Mouse (Mus musculus) embryo, embryonic 9.5 days (tissue): ENCODE measurements around the gene Cpm.
"Not testable (repeated sequence)": the region's sequence is repeated elsewhere in the genome, so short reads cannot be mapped to it uniquely, and the experiment has no call there.

ENCODE experiments used
- DNase-seq: peaks from one replicate; pipeline ENCODE4 v3.0.0-alpha.2; 2017; ENCODE audit errors: extremely low spot score

Gene Cpm

DNA sequence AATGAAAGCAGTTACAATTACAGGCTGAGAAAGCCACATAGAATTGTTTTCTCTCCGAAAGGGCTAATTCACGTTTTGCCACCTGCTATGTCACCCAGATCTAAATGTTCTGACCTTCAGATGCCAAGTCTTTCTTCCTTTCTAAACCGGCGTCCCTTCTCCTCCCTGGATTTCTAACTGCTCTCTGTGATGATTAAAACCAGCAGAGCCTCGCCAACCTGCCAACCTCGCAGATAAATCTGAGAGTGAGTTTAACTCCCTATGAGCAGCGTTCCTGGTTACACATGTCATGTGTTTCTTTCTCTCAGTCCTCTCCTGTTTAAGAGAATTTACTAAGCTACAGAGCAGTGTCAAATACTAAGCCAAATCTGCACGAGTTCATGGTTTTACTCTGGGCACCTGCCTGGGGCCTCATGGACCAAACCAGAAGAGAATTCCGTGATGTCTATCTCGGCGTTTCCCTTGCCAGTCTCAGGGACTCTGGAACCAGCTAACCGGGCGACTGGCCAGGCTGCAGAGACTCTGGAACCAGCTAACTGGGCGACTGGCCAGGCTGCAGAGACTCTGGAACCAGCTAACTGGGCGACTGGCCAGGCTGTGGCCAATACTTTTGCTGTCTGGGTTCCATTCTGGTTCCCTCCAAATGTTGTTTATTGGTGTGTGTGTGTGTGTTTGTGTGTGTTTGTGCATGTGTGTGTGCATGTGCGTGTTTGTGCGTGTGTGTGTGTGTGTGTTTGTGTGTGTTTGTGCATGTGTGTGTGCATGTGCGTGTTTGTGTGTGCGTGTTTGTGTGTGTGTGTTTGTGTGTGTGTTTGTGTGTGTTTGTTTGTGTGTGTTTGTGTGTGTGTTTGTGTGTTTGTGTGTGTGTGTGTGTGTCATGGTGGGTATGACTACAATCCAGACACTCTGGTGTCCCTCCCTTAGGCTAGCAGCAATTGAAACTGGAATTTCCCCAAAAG, 89.1 kb downstream of the Cpm start:
- no peak for DNase-seq

DNA sequence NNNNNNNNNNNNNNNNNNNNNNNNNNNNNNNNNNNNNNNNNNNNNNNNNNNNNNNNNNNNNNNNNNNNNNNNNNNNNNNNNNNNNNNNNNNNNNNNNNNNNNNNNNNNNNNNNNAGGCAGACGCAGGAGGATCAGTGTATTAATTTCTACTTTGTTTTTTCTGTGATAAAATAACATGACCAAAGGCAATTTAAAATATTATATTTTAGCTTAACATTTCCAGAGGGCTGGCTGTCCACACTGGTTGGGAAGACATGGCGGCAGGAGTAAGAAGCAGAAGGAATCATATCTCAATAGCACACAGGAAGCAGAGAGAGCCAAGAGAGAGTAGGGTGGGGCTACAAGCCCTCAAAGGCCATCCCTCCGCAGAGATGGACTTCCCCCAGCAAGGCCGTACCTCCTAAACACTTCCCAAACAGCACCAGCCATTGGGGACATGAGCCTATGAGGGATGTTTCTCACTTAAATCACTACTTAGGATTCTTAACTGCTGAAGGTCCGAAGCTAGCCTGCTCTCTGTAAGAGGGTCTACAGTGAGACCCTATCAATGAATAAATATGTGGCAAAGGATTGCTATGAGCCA, 94.9 kb downstream of the Cpm start:
- no peak for DNase-seq

DNA sequence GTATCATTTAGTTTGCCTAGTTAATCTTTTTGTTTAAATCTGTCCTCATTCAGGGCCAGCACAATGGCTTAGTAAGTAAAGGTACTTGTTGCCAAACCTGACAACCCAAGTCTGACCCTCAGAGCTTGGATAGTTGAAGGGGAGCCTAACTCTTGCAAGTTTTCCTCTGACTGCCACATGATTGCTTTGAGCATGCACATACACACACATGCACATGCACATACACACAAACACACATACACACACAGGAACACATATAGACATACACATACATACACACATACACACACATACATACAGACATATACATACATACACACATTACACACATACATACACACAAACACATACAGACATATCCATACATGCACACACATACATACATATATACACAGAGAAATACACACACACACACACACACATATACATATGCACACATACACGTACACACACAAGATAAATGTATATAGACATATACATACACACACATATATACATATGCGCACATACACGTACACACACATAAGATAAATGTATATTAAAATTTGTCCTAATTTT, 95.6 kb downstream of the Cpm start:
- no peak for DNase-seq

DNA sequence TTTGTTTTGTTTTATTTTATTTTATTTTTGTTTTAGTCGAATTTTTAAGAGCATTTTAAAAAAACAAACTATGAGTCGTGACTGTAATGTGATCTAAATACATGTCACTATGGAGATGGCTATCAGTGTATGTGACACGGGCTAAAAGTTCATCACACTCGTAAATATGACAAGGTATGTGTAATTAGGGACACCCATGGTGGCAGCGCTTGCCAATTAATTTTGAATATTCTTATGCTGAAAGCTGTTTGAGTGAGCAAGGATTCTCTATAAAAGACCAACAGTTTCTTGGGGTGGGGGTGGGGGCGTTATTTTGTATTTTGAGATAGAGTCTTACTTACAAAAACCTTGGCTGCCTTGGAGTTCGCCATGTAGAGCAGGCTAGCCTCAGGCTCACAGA, 96.4 kb downstream of the Cpm start:
- no peak for DNase-seq

DNA sequence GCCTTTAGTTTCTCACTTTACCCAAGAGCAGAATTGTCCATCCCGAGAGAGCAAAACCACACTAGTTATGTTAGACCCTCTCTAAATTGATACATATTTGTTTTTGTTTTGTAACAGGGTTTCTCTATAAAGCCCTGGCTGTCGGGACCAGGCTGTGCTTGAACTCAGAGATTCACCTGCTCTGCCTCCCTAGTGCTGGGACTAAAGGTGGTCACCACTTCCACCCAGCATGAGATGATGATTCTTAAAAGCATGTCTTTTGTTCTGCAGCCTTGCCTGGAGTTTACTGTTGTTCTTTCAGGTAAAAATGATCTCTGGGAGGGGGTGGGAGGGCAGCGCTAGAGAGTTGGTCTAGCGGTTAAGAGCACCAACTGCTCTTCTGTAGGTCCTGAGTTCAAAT, 97.0 kb downstream of the Cpm start:
- DNase-seq = no peak

DNA sequence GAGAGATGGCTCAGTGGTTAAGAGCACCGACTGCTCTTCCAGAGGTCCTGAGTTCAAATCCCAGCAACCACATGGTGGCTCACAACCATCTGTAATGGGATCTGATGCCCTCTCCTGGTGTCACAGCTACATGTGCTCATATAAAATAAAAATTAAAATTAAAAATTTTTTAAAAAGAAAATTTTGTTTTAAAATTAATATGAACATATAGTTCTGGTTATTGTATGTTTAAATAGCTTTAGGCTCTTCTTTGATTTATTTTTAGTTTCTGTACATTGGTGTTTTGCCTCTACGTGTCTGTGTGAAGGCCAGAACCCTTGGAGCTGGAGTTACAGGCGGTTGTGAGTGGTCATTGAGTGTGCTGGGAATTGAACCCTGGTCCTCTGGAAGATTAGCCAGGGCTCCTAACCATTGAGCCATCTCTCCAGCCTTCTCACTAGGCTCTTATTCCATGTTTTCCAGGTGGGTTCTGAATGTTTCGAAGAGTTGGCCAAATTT, 97.6 kb downstream of the Cpm start:
- no peak for DNase-seq

DNA sequence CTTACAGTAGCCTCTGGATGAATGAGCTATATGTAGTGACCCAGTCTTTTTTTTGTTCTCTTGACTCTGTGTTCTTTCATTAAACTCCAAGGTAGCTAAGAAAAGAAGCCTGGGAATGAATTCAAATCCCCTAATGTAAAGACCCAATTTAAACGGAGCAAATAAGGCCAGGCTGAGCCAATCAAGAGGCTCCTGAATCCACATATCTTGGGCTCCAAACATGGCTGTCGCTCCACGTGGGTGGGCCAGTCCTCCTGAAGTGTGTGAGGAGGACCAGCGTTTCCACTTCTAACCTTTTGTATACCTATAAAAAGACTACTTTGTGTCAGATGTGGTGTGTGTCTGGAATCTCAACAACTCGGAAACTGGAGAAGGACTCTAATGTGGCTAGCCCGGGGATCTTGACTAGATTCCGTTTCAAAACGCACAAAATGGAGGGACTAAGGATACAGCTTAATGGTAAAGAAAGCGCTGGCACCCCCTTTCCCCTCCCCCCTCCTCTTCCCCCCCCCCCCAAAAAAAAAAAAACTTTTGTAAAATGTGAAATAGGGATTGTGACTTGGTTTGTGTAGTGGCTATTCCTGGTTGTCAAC, 98.3 kb downstream of the Cpm start:
- no peak for DNase-seq

DNA sequence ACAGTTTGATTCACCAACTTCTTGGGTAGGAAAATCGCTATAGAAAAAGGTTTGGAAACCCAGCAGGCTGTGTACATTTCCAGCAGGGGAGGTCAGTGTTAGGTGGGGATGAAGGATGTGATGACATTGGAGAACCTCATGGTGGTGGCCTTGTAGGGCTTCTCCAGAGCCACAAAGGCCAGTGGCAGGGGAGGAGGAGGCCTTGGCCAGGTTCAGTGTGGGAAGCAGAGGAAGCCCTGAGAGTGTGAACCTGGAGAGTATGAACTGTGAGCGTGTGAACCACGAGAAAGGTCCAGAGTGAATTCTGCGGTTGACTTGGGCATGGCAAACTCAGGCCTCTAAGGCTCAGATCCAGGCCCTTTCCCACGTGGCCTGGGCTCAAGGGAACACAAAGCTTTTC, 99.3 kb downstream of the Cpm start:
- no peak for DNase-seq

DNA sequence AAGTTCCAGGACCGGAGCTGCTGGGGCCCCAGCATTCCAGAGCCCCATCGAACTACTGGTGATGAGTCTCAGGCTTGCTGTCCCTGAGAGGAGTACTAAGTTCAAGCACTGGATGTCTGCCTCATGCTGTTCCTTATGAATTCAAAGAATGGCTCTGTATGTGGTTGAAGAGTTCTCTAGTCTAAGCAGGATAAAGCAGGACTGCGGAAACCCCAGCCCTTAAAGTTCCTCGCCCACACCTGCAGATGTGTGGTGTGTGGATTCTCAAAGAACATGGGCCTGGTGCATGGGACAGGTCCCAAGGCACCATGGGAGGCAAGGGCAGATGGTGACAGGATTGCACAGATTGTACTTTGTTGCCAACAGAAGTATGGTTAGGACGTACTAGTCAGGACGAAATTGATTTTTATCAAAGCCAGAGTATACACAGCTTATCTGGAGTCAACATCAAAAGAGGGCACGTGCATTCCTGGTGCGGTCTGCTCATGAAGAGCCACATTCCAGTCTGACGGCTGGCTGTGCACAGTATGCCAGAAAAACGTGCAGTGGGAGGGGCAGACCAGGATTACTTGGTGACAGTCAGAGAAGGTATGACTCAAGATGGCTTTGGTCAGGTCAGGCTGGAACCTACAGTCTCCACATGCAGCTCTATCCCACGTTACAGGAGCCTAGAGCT, 100.0 kb downstream of the Cpm start:
- DNase-seq = no peak

DNA sequence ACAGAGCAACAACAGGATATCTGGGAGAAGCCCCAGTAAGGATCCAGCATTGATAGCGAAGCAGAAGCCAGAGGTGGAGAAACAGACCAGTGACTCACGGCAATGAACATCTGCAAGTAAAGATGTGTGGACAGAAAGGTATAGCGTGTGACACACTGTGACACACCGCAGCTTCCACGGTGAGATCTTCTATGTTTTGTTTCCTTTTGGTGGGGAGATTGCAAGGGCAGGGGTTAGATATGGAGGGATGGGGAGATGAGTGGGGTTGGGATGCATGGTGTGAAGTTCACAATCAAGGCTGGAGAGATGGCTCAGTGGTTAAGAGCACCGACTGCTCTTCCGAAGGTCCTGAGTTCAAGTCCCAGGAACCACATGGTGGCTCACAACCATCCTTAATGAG, 100.8 kb downstream of the Cpm start:
- no peak for DNase-seq

DNA sequence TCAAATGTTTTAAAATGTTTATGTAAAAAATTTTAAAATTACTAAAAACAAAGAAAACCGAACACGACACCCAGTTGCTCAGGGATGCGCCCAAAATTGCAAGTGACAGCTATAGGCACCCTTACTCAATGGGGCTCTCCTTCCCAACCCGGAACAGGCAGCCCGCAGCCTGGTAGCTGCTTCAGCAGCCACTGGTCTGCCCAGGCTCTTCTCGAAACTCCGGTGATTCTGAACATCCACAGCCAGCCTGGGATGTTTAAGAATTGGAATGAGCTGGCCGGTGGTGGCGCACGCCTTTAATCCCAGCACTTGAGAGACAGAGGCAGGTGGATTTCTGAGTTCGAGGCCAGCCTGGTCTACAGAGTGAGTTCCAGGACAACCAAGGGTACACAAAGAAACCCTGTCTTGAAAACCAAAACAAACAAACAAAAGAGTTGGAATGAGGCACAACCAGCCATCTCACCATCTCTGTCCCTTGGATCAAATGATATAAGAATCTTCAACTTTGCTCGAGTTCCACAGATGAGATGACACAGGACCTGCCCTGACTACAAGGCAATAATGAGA, 101.4 kb downstream of the Cpm start:
- no peak for DNase-seq

DNA sequence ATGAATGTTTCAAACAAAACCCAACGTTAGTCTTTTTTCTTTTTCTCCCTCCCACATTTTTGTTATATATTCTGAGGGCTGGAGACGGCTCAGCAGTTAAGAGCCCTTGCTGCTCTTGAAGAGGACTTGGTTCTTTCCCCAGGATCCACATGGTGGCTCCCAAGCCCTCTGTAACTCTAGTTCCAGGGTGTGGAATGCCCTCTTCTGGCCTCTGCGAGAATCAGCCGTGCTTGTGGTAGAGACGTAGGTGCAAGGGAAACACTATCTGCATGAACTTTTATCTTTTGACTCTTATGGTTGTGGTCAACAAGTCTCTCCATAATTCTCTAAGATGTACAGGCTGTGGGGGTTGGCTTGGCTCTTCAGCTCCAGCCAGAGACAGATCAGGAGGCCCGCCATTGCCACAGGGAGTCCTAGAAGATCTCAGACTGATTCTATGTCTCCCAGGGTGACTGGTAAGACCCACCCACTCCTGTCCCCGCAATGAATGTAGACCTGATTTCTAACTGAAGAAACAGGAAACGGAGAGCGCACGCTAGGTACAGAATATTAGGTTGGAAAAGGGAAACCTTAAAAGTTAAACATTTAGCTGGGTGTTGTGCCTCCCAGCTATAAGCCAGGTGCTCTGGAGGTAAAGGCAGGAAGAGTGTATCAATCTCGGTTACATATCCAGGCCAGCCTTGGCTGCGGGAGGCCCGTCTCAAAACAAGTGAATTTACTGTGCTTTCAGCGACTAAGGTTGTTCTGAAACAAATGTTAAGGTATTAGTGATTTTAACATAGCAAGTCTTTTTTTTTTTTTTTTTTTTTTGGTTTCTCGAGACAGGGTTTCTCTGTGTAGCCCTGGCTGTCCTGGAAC, 102.2 kb downstream of the Cpm start:
- DNase-seq = peak; percentile 34

DNA sequence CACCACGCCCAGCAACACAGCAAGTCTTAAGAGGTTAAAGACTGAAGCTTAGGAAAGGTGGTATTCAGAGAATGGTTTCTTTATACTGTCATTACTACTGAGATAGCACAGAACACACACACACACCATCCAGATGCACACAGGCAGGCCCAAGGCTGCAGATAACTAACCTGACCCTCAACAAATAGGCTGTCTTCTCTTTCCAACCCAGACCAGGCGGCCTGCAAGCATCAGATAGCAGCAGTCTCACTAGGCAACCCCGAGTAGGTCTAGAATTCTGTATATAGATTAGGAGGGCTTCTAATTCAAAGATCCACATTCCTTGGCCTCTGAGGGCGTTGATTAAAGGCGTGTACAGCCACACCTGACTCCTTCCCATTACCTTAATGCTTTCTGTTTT, 102.9 kb downstream of the Cpm start:
- DNase-seq = no peak

DNA sequence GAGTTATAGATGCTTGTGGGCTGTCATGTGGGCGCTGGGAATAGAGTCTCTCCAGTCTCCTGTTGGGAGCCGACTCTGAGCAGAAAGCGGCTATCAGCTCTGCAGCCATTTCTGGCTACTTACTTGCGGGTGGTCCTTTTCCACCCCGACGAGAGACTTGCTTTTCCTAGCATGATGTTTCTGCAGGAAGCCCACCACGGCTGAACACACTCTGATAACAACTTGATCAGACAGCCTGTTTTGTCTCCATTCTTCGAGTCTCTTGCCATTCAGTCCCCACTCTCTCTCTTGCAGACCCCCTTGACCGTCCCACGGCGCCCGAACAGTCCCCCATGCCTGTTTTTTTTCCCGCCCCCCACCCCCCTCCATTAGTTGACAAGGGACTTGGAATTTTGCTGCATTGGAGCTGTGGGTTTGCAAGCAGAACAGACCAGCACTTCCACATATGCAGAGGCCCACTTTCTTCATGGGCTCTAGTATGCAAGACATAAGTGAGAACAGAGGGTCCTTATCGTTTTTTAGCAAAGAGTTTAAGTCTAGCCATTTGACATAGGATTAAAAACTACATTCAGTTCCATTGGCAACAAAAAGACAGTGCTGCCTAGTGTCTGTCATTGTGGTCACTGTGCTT, 103.8 kb downstream of the Cpm start:
- no peak for DNase-seq

DNA sequence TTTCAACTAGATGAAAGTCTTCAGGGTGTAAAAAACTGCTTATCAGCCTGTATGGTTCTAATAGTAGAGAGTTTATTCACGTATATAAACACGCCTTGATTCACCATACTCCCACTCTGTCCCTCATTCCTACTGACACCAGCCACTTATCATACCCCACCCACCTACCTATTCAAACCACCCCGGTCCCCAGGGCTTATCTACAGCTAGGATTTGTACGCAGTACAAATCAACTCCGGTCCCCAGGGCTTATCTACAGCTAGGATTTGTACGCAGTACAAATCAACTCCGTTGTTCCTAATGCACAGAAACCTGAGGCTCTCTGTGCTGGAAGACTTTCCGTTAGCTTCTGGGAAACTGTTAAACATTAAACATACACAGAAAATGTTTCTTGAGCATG, 104.3 kb downstream of the Cpm start:
- not testable (repeated sequence) for DNase-seq

DNA sequence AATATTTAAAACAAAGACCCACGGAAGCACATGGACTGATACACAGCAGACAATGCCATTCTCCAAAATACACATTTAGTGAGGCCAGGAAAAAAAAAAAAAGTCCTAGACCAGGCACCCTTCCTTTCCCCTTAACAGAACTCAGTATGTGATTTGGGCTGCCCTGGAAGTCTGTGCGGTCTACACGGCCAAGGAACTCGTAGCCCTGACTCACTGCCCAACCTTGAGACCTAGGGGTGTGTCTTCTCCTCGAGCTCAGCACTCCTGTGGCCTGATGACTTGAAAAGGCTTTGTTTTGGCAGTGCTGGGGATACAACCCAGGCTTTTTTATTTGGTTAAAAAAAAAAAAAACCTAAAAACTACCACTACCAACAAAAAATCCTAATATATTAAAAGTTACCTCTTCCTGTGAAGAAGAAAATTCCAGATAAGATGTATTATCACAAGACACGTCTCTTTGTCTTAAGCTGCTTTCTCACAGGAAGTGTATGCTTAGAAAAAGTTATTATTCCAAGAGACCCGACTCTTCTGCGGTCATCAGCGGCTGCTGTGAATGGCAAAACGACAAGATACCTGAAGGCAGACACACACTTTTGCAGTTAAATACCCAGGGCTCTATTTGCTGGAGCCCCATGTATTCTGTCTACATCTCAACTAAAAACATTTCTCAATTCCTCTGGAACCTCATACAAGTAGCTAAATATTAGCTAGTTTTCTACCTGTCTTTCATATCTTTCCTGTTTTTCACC, 105.0 kb downstream of the Cpm start:
- not testable (repeated sequence) for DNase-seq

DNA sequence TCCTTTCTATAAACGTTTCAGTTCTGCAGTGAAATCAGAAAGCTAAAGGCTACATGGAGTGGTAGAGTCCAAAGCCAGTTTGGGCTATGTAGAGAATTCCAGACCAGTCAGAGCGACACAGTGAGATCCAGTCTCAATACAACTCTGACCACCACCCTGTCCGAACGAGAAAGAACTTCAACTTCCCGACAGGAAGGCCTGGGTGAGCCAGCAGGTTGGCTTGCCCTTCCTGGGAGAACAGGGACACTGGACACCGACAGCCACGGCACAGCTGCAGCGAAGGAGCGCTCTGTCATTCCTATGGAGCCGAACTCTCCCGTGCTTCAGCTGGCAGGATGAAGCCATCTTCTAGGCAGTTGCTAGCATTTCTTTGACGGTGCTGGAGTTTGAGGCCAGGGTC, 106.1 kb downstream of the Cpm start:
- not testable (repeated sequence) for DNase-seq

DNA sequence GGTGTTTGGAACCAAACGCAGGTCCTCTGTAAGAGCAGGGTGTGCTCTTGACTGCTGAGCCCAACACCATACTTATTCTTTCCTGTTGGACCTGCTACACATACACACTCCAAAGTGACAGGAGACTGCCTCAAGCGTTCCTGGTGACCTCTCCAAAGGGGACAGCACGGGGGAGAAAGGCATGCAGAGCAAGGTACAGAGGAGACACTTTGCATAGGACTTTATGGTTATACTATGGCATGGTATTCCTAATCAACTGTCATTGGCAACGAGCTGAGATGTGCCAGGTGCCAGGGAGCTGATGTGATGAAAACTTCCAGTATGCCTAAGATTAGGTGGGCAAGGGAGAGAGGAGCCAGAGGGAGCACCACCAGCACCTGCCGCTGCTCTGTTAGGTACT, 107.3 kb downstream of the Cpm start:
- no peak for DNase-seq
